Mouse (Mus musculus) spleen, adult 2 months (tissue): ENCODE data around the gene Pabpn1. TPM values are rescaled to one million over a fixed set of nuclear protein-coding genes. Genes with fewer than 3 reads are reported as not detected.

Source experiments
- DNase-seq, 2 experiments: peaks; one replicate each; pipeline versions ENCODE4 v3.0.0 to v3.0.0-alpha.2; 2012 to 2021; ENCODE audit warnings: low spot score in 2 of 2, low read depth in 1 of 2
- H3K27ac ChIP-seq: fragments of 200-500 bp; 2 replicates; pipeline ENCODE4 v1.5.1; 2012; ENCODE audit warnings: low read length, inconsistent platforms; ENCODE audit not compliant: insufficient read depth
- H3K27me3 ChIP-seq: fragments of 200-500 bp; 2 replicates; pipeline ENCODE4 v1.6.1; 2012; ENCODE audit warnings: mild to moderate bottlenecking, moderate library complexity, low read length, inconsistent platforms; ENCODE audit not compliant: control insufficient read depth, insufficient read depth
- H3K36me3 ChIP-seq: fragments of 200-500 bp; 2 replicates; pipeline ENCODE4 v1.6.1; 2012; ENCODE audit warnings: mild to moderate bottlenecking, low read length, inconsistent platforms; ENCODE audit not compliant: control insufficient read depth, insufficient read depth
- H3K4me1 ChIP-seq: fragments of 200-500 bp; 2 replicates; pipeline ENCODE4 v1.6.1; 2011; ENCODE audit warnings: inconsistent platforms; ENCODE audit not compliant: control insufficient read depth, insufficient read depth, insufficient read length
- H3K4me3 ChIP-seq: fragments of 200-500 bp; 2 replicates; pipeline ENCODE4 v1.5.1; 2011; ENCODE audit warnings: mild to moderate bottlenecking, inconsistent platforms; ENCODE audit not compliant: insufficient read depth, insufficient read length; ENCODE audit errors: extremely low read depth
- CTCF ChIP-seq: fragments of 200-500 bp; IDR thresholded peaks from 2 replicates; pipeline ENCODE4 v1.5.1; 2011; ENCODE audit warnings: mild to moderate bottlenecking, inconsistent platforms; ENCODE audit not compliant: insufficient read depth, insufficient read length, insufficient replicate concordance; ENCODE audit errors: extremely low read depth
- POLR2A ChIP-seq: fragments of 200-500 bp; IDR thresholded peaks from 2 replicates; pipeline ENCODE4 v1.6.1; 2011; ENCODE audit warnings: low read depth, low read length, inconsistent platforms
- WGBS: fragments of 180-500 bp; shearing (Covaris S2); methylation state at CpG from one replicate; pipeline ENCODE4 v1.1.7; 2018; 5-methylcytosine and 5-hydroxymethylcytosine counted together
- polyA plus RNA-seq: library from polyadenylated mRNA; depleted of rRNA; stranded (reverse); fragments of >200 nt; gene quantifications from 2 replicates; pipeline ENCODE4 v1.2.3, GENCODE M21; 2012

Gene Pabpn1
- polyA plus RNA-seq, 1 experiment: 76.7 TPM

DNA sequence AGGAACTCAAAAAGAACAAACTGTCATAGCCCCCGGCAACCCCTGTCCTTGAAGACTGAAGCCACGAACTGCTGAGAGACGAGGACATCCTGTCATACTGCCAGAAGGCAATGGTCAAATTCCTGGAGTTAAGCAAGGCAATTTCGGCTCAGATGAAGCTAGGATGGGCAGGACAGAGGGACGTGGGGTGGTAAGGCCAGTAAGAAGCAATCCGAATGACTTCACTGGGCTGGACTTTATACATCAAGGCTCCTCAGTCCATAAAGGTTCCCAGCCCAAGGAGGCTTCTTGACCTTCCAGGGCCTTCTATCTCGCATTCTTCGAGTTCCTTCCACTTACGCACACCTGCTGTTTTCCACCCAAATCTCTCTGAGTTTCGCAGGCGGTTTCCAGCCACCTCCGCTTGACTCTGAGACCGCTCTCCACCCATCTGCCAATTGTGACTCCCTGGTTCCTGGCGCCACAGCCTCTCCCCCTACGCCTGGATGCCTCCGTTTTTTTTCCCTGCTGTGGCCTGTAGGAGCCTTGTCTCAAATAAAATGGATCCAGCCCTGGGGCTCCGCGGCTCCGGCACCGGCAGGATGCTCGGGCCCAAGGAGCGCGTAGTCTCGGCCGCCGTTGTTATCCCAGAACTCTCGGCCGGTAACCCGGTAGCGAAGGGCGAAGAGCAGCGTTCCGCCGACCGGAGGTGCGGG lies 16.3 kb upstream of the Pabpn1 start:
- Histone ChIP-seq H3K27ac (peak overlapping the region; percentile 16; the same call in 1 of the 2 replicates), H3K4me1 (peaks cover 11% of the 10 kb centered on the region), H3K4me3 (peak overlapping the region; percentile 56), H3K36me3 (no peaks in the 10 kb centered on the region), H3K27me3 (peaks cover 5% of the 10 kb centered on the region; the same call in 1 of the 2 replicates)
- no peak for DNase-seq
- 10% methylated on average over 36 of the region's 36 CpGs for WGBS
- TF ChIP-seq CTCF (no peak), POLR2A (no peak)

DNA sequence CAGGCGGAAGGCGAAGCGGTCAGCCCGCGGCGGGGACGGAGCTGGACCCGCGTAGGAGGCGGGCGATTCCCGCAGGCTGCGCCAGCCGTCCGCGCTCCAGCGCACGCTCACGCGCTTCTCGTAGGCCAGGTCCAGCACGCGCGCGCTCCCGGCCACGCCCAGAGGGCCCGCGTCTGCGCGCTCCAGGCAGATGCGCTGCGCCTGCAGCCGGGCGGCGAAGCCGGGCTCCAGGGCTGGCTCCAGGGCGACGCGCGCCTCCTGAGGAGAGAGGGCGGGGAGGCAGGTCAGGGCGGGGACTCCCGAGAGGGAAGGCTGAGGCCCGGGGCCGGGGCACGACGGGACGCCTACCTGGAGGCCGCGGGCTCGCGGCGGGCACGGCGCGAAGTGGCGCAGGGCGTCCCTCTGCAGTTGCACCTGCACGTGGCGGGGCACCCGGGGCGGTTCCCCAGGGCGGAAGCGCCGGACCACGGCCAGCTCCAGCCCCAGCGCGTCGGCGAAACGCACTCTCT lies 15.7 kb upstream of the Pabpn1 start:
- TF ChIP-seq POLR2A (no peak), CTCF (no peak)
- Histone ChIP-seq H3K27ac (peak overlapping the region; percentile 40; the same call in 1 of the 2 replicates), H3K4me3 (peak overlapping the region; percentile 56), H3K27me3 (peaks cover 5% of the 10 kb centered on the region; the same call in 1 of the 2 replicates), H3K4me1 (peaks cover 11% of the 10 kb centered on the region), H3K36me3 (no peaks in the 10 kb centered on the region)
- peak; percentile 38 to 63 for DNase-seq
- WGBS: under 1% methylated on average over 67 of the region's 72 CpGs

DNA sequence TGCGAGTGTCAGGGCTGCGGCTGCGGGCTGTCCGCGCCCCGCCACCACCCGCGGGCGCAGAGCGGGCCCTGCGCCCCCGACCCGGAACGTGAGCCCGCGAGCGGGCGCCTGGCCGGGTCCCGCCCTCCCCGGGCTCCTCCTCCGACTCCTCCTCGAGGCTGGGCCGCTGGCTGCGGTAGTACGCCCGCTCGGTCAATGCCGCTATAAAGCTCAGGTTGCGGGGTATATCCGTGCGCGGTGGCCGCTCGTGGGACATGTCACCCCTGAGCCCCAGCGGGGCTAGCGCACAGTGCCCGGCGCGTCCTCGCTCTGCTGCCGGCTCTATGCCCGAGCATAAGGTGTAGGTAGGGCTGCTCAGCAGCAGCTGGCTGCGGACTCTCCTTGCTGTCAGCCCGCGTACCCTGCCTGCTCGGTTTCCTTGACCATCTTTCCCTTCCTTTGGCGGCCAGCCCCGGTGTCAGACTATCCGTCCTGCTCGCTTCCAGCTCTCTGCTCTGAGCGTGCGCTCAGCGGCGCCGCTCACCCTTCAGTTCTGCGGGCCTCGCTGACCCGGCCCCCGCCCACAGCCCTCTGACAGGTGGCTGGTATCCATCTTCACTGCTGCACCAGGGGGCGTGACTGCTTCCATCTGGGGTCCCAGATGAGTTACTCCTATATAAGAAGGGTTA lies 15.1 kb upstream of the Pabpn1 start, which contains the start of gene Ppp1r3e:
Ppp1r3e (minus strand) TSS at position 503 of the 668 bp plus-strand sequence.
- peaks cover 11% of the 10 kb centered on the region for H3K4me1 ChIP-seq
- H3K27me3 ChIP-seq: peaks cover 5% of the 10 kb centered on the region; the same call in 1 of the 2 replicates
- H3K4me3 ChIP-seq: peak within 1 kb of the TSS; percentile 56
- no peak for TF ChIP-seq CTCF
- TF ChIP-seq POLR2A: peak; percentile 12; the same call in 1 of the 2 replicates
- H3K36me3 ChIP-seq: no peaks in the 10 kb centered on the region
- DNase-seq: peak in 1 of 2 experiments; percentile 33
- 1% methylated on average over 60 of the region's 61 CpGs for WGBS
- H3K27ac ChIP-seq: peak within 1 kb of the TSS; percentile 40; the same call in 1 of the 2 replicates

DNA sequence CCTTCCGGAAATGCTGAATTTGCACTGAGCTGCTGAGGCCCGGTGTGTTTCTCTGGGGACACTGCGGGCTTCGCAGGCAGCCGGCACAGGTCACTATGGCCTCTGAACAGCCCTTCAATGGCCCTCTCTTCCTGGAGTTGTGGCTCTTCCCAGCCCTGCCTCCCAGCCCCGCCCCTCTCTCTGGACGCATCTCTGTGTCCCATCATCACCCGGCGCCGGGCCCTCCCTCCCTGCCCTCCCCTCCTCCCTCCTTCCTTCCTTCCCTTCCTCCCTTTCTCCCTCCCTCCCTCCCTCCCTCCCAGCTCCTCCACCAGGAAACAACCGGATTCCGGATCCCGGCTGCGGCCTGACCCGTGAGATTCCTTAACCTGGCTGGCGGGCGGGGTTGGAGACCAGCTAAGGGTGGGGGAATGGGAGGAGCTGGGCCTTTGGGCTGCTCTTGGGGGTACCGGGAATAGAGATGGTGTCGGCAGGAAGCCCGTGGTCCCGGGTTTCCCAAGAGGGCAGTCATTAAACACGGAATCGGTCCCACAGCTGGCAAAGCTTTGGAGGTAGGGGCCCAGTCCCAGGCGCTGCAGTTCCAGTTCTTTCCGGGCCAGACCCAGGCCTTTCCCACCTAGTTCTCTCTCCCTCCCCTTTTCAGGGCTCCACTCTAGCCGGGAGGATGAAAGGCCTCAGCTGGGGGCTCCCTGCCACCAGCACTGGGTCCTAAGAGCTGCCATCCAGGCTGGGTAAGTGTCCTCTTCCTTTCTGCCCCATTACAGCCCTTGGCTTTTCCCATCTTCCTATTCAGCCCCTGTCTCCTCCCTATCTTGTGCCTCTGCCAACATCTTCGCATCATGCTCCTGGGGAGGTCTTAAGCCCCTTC lies 8.9 kb upstream of the Pabpn1 start, which contains the start of the genes Bcl2l2 and Gm20521:
Bcl2l2 (plus strand) TSS at position 224 of the 868 bp plus-strand sequence.
Gm20521 (plus strand) TSS at position 288 of the 868 bp plus-strand sequence.
- DNase-seq: peak in 1 of 2 experiments; percentile 25
- Histone ChIP-seq H3K4me1 (no peaks in the 10 kb centered on the region; the same call in 1 of the 2 replicates), H3K27me3 (no peaks in the 10 kb centered on the region), H3K27ac (peak within 1 kb of the TSS; percentile 40), H3K36me3 (no peaks in the 10 kb centered on the region), H3K4me3 (peak within 1 kb of the TSS; percentile 51)
- WGBS: 4% methylated on average over 27 of the region's 27 CpGs
- TF ChIP-seq CTCF (no peak), POLR2A (0 out of 2 replicates have a peak, but pooled peaks have one; percentile 19)

DNA sequence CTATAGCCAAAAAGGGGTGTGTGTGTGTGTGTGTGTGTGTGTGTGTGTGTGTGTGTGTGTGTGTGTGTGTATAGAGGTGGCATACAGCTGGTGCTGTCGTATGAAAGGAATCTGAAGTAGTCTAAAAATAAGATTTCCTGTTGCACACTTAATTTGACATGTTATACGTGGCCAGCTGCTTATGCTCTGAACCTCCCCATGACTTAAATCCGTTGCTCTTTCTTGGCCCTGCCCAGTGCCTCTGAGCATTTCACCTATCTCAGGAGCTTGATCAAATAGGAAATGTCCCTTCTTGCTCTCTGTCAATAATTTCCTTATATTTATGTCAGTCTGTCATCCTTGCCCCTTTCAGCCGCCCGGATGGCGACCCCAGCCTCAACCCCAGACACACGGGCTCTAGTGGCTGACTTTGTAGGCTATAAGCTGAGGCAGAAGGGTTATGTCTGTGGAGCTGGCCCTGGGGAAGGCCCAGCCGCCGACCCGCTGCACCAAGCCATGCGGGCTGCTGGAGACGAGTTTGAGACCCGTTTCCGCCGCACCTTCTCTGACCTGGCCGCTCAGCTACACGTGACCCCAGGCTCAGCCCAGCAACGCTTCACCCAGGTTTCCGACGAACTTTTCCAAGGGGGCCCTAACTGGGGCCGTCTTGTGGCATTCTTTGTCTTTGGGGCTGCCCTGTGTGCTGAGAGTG lies 8.1 kb upstream of the Pabpn1 start:
- peak overlapping the region; percentile 51; the same call in 1 of the 2 replicates for H3K4me3 ChIP-seq
- H3K4me1 ChIP-seq: no peaks in the 10 kb centered on the region; the same call in 1 of the 2 replicates
- H3K36me3 ChIP-seq: no peaks in the 10 kb centered on the region
- DNase-seq: no peak
- H3K27ac ChIP-seq: no peak overlapping the region; the same call in 1 of the 2 replicates
- 66% methylated on average over 21 of the region's 21 CpGs for WGBS
- TF ChIP-seq CTCF (no peak), POLR2A (no peak)
- no peaks in the 10 kb centered on the region for H3K27me3 ChIP-seq

DNA sequence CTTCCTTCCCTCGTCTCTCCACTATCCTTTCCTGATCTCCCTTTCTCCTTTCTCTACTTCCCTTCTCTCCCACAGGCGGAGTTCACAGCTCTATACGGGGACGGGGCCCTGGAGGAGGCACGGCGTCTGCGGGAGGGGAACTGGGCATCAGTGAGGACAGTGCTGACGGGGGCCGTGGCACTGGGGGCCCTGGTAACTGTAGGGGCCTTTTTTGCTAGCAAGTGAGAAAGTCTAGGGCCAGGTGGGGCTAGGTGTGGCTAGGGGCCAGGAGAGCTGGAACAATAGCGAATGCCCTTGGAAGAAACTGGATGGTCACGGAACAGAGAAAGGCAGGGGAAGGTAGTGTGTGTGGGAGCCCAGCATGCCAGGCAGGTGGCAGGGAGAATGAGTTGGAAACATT lies 7.0 kb upstream of the Pabpn1 start:
- WGBS: 93% methylated on average over 11 of the region's 11 CpGs
- Histone ChIP-seq H3K4me1 (no peaks in the 10 kb centered on the region; the same call in 1 of the 2 replicates), H3K27me3 (no peaks in the 10 kb centered on the region), H3K27ac (no peak overlapping the region), H3K4me3 (no peak overlapping the region), H3K36me3 (no peaks in the 10 kb centered on the region)
- no peak for DNase-seq
- TF ChIP-seq CTCF: no peak
- no peak for TF ChIP-seq POLR2A
